ENCODE assay signal across 14 mouse cellular contexts in genomic region chr10:39552903-39553302, GRCm38 (mm10). TPM values are rescaled to one million over a fixed set of nuclear protein-coding genes. Genes with fewer than 3 reads are reported as not detected.
DNase-seq lines count a peak whose midpoint lies in the region; ATAC-seq and TF ChIP-seq lines count a peak whose summit lies in the region.
"Had no signal": no experiment of that assay in that cellular context is flagged by ENCODE, and none has a peak within 500 bp of the region (broad histone marks: within the 10 kb centered on the region; RNA-seq: fewer than 3 reads in every experiment).

No protein-coding gene starts in this region.

- no peaks in the 10 kb centered on the region for H3K9me3 ChIP-seq in hindbrain, embryonic 10.5 days
- no peaks in the 10 kb centered on the region for H3K9me3 ChIP-seq in midbrain, embryonic 13.5 days
- H3K9me3 ChIP-seq: G1E had no signal

- H3K9ac ChIP-seq in midbrain, embryonic 13.5 days (replicated peaks) = peak overlapping the region; percentile 60

- ATAC-seq in midbrain, embryonic 13.5 days = 0 out of 2 replicates have a peak, but pooled peaks have one; percentile 22

- DNase-seq in gastrocnemius, adult 2 months = peak; percentile 1
- no peak for DNase-seq in gastrocnemius, postnatal 36 days
- DNase-seq in brain, embryonic 14.5 days (ENCODE audit: low read depth) = peak; percentile 63
- DNase-seq in hindbrain, embryonic 10.5 days (ENCODE audit: low spot score) = no peak
- no peak for DNase-seq in right cerebral cortex, postnatal 10 days (ENCODE audit: low spot score in 2 of 2)
- no peak for DNase-seq in right cerebral cortex, adult 2 months (ENCODE audit: low spot score in 2 of 2)
- no peak for DNase-seq in thymus, postnatal 4 days
- DNase-seq: adrenal gland, postnatal 14 days; cerebellum, adult 9-10 months; kidney, adult 8-10 months; lung, postnatal 10 days; spleen, adult 18-20 months had no signal

- H3K4me3 ChIP-seq in gastrocnemius, adult 2 months = no peak overlapping the region
- H3K4me3 ChIP-seq in hindbrain, embryonic 10.5 days = no peak overlapping the region
- no peak overlapping the region for H3K4me3 ChIP-seq in midbrain, embryonic 13.5 days (replicated peaks)

- H3K4me1 ChIP-seq in hindbrain, embryonic 10.5 days (replicated peaks) = peaks cover 86% of the 10 kb centered on the region
- H3K4me1 ChIP-seq in midbrain, embryonic 13.5 days (replicated peaks) = peaks cover 86% of the 10 kb centered on the region

- H3K27me3 ChIP-seq in hindbrain, embryonic 10.5 days (ENCODE audit: insufficient read depth, poor library complexity, severe bottlenecking) = no peaks in the 10 kb centered on the region
- H3K27me3 ChIP-seq in midbrain, embryonic 13.5 days = no peaks in the 10 kb centered on the region

- H3K27ac ChIP-seq in gastrocnemius, adult 2 months = peak overlapping the region; percentile 81; the same call in 1 of the 2 replicates
- peak overlapping the region; percentile 86 for H3K27ac ChIP-seq in hindbrain, embryonic 10.5 days
- peak overlapping the region; percentile 97 for H3K27ac ChIP-seq in midbrain, embryonic 13.5 days

- peaks cover 15% of the 10 kb centered on the region; the same call in 1 of the 2 replicates for H3K36me3 ChIP-seq in hindbrain, embryonic 10.5 days
- peaks cover 5% of the 10 kb centered on the region; the same call in 1 of the 2 replicates for H3K36me3 ChIP-seq in midbrain, embryonic 13.5 days

- no peak for TF ChIP-seq CTCF in gastrocnemius, adult 2 months (IDR thresholded peaks at IDR 0.05)
- TF ChIP-seq CTCF in brain, embryonic 14.5 days (IDR thresholded peaks at IDR 0.05; ENCODE audit: borderline replicate concordance, extremely low read depth, insufficient read depth, insufficient read length) = no peak

- intact Hi-C loops in gastrocnemius, adult 2 months (cut with DNase I) = no loop called here
- intact Hi-C loops in gastrocnemius, postnatal 36 days (cut with DNase I) = no loop called here

- no peak for TF ChIP-seq POLR2A in brain, embryonic 14.5 days (IDR thresholded peaks at IDR 0.05; ENCODE audit: borderline replicate concordance, extremely low read depth, insufficient read depth, insufficient read length, poor library complexity, severe bottlenecking)

- no peak overlapping the region for H3K4me2 ChIP-seq in midbrain, embryonic 13.5 days (replicated peaks)

- 32% methylated on average over 5 of the region's 5 CpGs for WGBS in hindbrain, embryonic 10.5 days
- WGBS in midbrain, embryonic 13.5 days = 26% methylated on average over 5 of the region's 5 CpGs

RNA-seq across cellular contexts. Expression of gene Traf3ip2, which starts 59.8 kb away (rescaled TPM):
- 1 to 10 TPM; 5.5 to 9.0 TPM for total RNA-seq in gastrocnemius, adult 2 months (2021)
- total RNA-seq in gastrocnemius, postnatal 36 days (2021) = 1 to 10 TPM; 4.9 to 5.1 TPM
- 2.8 TPM in 2 replicates for polyA plus RNA-seq in brain, embryonic 14.5 days (2012; rRNA removed)
- 8.3 and 8.8 TPM in 2 replicates for polyA plus RNA-seq in hindbrain, embryonic 10.5 days (2016; fragmentation: Nextera tagmentation; extraction: Ambion mirVana)
- polyA plus RNA-seq in midbrain, embryonic 13.5 days (2015; fragmentation: Nextera tagmentation; extraction: Ambion mirVana) = 4.1 and 5.9 TPM in 2 replicates

Comparison
In these comparisons a context has a peak if more than half of its experiments do, and no peak if none do; other contexts are left out.
1. DNase-seq: peak in gastrocnemius, adult 2 months (single experiment) and brain, embryonic 14.5 days (single experiment); none in gastrocnemius, postnatal 36 days (0 of 2), hindbrain, embryonic 10.5 days (single experiment), right cerebral cortex, postnatal 10 days (0 of 2), right cerebral cortex, adult 2 months (0 of 2) and thymus, postnatal 4 days (single experiment).
2. Peak in every context shown above with its lines, with median percentiles within 50 percentile points of each other: H3K27ac ChIP-seq.